In the genomic region with DNA sequence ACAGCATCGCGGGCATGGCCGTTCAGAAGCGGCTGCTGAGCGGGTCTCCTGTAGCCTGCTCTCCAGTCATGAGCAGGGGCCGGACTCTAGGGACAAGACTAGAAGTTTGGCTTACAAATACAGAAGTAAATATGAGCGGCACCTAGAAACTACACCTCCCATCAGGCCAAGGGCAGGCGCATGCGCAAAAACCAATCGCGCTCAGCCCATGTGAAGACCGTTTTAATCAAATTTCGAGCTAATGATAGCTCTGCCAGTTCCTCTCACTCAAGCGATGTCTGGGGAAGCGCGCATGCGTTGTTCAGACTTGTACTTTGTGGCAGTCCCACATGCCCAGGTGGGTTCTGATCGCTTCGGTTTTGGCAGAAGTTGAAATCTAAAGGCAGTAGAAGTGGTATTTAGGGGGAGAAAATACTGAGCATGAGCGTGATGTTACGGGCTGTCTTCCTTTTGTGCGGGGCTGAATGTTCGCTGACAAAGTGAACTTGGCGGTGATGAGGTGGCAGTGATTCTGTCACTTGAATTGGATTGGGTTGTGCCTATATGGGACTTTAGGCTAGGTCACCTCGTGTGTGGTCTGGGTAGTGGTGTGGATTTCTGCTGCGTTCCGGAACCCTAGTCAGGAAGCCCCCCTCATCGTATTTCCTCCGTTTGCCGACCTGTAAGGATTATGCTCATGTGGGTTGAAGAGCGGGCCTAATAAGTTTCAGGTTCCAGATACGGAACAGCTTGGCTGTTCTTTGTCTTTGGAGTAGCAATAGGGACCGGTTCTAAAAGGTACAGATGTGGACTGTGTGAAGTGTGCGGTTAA, we compare ENCODE assay signal across 8 mouse cellular contexts. TPM values are rescaled to one million over a fixed set of nuclear protein-coding genes. Genes with fewer than 3 reads are reported as not detected.
A peak's percentile ranks its signal among the peaks of the same experiment; 100 is the strongest.
DNase-seq lines count a peak whose midpoint lies in the region; ATAC-seq lines count a peak whose summit lies in the region.

Gene Arsk (minus strand): TSS at position 168 of the 811 bp plus-strand sequence.
Gene Ttc37 (plus strand): TSS at position 242 of the 811 bp plus-strand sequence.

- H3K4me1 ChIP-seq in hindbrain, embryonic 11.5 days (replicated peaks; ENCODE audit: control insufficient read depth, insufficient read depth, low read length), result no peaks in the 10 kb centered on the region

- peak within 1 kb of the TSS; percentile 67 for H3K9ac ChIP-seq in hindbrain, embryonic 11.5 days (ENCODE audit: low read depth, low read length)

- peak within 1 kb of the TSS; percentile 65 for H3K4me3 ChIP-seq in hindbrain, embryonic 11.5 days (ENCODE audit: low read depth, low read length)

- 2% methylated on average over 34 of the region's 34 CpGs for WGBS in hindbrain, embryonic 11.5 days

- H3K36me3 ChIP-seq in hindbrain, embryonic 11.5 days (ENCODE audit: control insufficient read depth, insufficient read depth, low read length), result no peaks in the 10 kb centered on the region

- no peaks in the 10 kb centered on the region for H3K27me3 ChIP-seq in hindbrain, embryonic 11.5 days (ENCODE audit: control insufficient read depth, insufficient read depth, low read length)

- H3K9me3 ChIP-seq in hindbrain, embryonic 11.5 days (ENCODE audit: control insufficient read depth, low read length), result no peaks in the 10 kb centered on the region

- peak within 1 kb of the TSS; percentile 64 for H3K4me2 ChIP-seq in hindbrain, embryonic 11.5 days (replicated peaks; ENCODE audit: low read depth, low read length)

- peak; percentile 96 for ATAC-seq in hindbrain, embryonic 11.5 days (ENCODE audit: low FRiP score)

- peak within 1 kb of the TSS; percentile 42; the same call in 1 of the 2 replicates for H3K27ac ChIP-seq in hindbrain, embryonic 11.5 days (ENCODE audit: low read depth, low read length)

- peak; percentile 90 for DNase-seq in Muller cell, postnatal 12 days (ENCODE audit: inconsistent ontology term)
- peak; percentile 96 for DNase-seq in cerebellum, adult 9-11 months
- DNase-seq in frontal cortex, adult 2 months (ENCODE audit: extremely low spot score in 1 of 2, low spot score in 1 of 2), result peak; percentile 91 to 97
- peak; percentile 96 for DNase-seq in hindbrain, embryonic 11.5 days (ENCODE audit: low spot score)
- DNase-seq in layer of hippocampus, postnatal 10 days (ENCODE audit: low spot score in 2 of 2), result peak; percentile 91 to 94
- DNase-seq in lung, postnatal 10 days, result peak; percentile 96
- DNase-seq in ovary, postnatal 36 days (ENCODE audit: low spot score), result peak; percentile 93
- peak; percentile 92 for DNase-seq in thymus, postnatal 25 days

RNA-seq across cellular contexts. Expression of gene Arsk, which starts in this region (rescaled TPM):
- polyA plus RNA-seq in frontal cortex, adult 2 months (2012; rRNA removed), result 5.1 and 6.3 TPM in 2 replicates
- 5.0 and 5.5 TPM in 2 replicates for polyA plus RNA-seq in hindbrain, embryonic 11.5 days (2014; fragmentation: Nextera tagmentation; extraction: Ambion mirVana)
- total RNA-seq in layer of hippocampus, postnatal 10 days (2021), result 1 to 10 TPM; 4.8 to 5.1 TPM

RNA-seq across cellular contexts. Expression of gene Ttc37, which starts in this region (rescaled TPM):
- 12.5 and 14.2 TPM in 2 replicates for polyA plus RNA-seq in frontal cortex, adult 2 months (2012; rRNA removed)
- polyA plus RNA-seq in hindbrain, embryonic 11.5 days (2014; fragmentation: Nextera tagmentation; extraction: Ambion mirVana), result 17.4 and 20.1 TPM in 2 replicates
- 10 to 100 TPM; 19.9 to 23.5 TPM for total RNA-seq in layer of hippocampus, postnatal 10 days (2021)

Comparison
In these comparisons a context has a peak if more than half of its experiments do, and no peak if none do; other contexts are left out.
1. Peak in every context shown above with its lines: DNase-seq, ATAC-seq, H3K4me3 ChIP-seq and H3K27ac ChIP-seq.